Mouse (Mus musculus): Measurements from ENCODE around the gene Napb.

- TF ChIP-seq CTCF (IDR thresholded peaks at IDR 0.05 in 2 of 3, conservative IDR thresholded peaks at IDR 0.05 in 1 of 3; ENCODE audit: control insufficient read depth in 1 of 3, insufficient read depth in 1 of 3, low read depth in 2 of 3, low read length in 3 of 3, poor library complexity in 1 of 3, severe bottlenecking in 1 of 3) (peak in 2 of 3 experiments; percentile 33 to 59; a peak in 4 of 6 replicates), CHD2 (IDR thresholded peaks at IDR 0.05; ENCODE audit: low read length) (no peak), KAT2A (conservative IDR thresholded peaks at IDR 0.05; ENCODE audit: low read depth, low read length) (no peak), E2F4 (IDR thresholded peaks at IDR 0.05; ENCODE audit: borderline replicate concordance, low read depth, low read length) (no peak)
Measured at GRCm38 (mm10) chr2:148706409-148707201, 25.7 kb downstream of the Napb start.
